Mouse (Mus musculus): ENCODE measurements around the gene Snf8.
A peak's percentile ranks its signal among the peaks of the same experiment; 100 is the strongest.

Snf8 gene

GRCm38 (mm10) chr11:96020622-96021021, 14.1 kb upstream of the Snf8 start:
- no peak for DNase-seq (ENCODE audit: low spot score in 2 of 2)

DNA sequence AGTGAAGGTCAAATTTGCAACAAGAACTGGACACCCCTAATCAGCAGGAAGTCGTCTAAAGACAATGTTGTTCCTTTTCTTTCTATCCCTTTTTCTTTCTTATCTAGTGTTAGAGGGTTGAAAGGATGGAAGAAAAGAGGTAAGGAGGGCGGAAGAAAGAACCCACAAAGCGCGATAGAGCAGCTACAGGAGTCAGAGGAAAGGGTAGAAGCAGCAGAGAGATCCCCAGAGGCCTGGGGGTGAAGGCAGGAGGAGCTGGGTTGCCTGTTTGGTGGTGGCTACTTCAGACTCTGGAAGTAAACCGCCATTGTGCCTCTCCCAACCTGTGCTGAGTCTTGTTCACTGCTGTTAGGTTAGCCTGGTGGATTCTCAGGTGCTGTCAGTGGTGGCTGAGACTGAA, 6.6 kb upstream of the Snf8 start:
- no peak for DNase-seq (ENCODE audit: low spot score in 2 of 2)

- no peak for DNase-seq (ENCODE audit: low spot score in 2 of 2)
These were observed 4.1 kb upstream of the Snf8 start for GRCm38 (mm10) chr11:96030571-96030970.

DNA sequence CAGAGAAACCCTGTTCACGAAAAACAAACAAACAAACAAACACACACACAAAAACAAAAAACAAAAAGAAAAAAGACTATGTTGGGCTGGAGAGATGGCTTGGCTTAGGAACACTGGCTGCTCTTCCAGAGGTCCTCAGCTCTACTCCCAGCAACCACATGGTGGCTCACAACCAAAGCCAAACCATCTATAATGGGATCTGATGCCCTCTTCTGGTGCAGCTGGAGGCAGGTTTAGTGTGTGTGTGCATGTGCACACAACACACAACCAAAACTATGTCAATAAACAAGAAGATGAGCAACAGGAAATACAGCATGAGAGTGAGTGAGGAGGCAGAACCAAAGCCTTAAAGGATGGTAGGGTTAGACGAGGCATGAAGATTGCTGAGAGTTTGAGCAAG, 3.0 kb upstream of the Snf8 start:
- no peak for DNase-seq (ENCODE audit: low spot score in 2 of 2)

DNA sequence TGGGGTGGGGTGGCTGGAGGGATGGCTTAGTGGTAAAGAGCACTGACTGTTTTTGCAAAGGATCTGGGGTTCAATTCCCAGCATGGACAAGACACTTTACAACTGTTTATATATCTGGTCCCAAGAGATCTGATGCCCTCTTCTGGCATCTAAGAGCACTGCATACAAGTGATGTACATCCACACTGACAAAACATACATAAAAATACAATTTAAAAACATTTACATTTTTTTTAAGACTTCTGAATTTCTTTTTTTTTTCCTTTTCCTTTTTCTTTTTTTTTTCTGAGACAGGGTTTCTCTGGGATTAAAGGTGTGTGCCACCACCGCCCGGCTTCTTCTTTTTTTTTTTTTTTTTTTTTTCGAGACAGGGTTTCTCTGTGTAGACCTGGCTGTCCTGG, 1.4 kb upstream of the Snf8 start:
- no peak for DNase-seq (ENCODE audit: low spot score in 2 of 2)

DNA sequence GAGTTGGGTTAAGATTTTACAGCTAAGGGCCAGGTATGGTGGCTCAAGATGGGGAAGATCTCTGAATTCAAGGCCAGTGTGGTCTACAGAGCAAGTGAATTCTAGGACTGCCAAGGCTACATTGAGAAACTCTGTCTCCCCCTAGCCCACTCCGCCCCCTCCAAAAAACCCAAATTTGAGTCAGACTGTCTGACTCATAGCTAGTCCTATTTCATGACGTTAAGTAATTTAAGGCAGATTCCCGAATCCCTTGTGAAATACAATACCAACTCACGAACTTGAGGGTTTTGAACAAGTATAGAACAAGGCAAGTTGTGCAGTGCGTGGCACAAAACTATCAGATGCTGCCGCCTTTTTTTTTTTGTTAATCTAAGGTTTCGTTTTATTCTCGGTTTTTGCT, 569 bp upstream of the Snf8 start:
- no peak for DNase-seq (ENCODE audit: low spot score in 2 of 2)

GRCm38 (mm10) chr11:96035133-96035532, 448 bp downstream of the Snf8 start:
- DNase-seq (ENCODE audit: low spot score in 2 of 2) = no peak

- DNase-seq (ENCODE audit: low spot score in 2 of 2) = no peak
These were observed 2.8 kb downstream of the Snf8 start for GRCm38 (mm10) chr11:96037499-96037898.

GRCm38 (mm10) chr11:96038560-96038959, 3.9 kb downstream of the Snf8 start:
- no peak for DNase-seq (ENCODE audit: low spot score in 2 of 2)

DNA sequence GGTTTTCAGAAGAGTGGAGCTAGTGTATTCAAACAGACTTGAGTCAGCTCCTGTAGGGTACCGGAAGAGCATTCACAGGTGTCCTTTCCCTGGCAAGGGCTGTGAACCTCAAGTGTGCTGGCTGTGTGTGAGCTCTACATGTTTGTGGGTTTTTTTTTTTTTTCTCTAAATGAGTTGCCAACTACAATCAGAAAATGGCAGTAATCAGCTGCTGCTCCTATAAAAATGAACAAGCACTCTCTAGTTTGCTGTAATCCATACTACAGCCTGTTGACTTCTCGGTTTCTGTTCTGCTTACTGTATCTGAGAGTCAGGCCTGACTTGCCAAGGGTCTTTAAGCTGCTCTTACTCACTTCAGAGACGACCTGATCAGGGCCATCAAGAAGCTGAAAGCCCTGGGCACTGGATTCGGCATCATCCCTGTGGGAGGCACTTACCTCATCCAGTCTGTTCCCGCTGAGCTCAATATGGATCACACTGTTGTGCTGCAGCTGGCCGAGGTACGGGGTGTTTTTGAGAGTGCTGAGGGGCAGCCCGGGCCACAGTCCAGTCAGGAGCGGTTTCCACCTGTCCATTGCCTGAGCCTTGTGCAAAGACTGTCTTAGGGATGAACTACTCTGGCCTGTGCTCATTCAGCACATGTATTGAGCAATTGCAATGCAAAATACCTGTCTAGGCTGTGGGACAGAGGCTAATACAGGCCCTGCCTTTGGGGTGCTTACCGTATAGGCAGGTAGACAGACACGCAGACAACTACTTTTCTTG, 10.3 kb downstream of the Snf8 start:
- DNase-seq (ENCODE audit: low spot score in 2 of 2) = no peak

DNA sequence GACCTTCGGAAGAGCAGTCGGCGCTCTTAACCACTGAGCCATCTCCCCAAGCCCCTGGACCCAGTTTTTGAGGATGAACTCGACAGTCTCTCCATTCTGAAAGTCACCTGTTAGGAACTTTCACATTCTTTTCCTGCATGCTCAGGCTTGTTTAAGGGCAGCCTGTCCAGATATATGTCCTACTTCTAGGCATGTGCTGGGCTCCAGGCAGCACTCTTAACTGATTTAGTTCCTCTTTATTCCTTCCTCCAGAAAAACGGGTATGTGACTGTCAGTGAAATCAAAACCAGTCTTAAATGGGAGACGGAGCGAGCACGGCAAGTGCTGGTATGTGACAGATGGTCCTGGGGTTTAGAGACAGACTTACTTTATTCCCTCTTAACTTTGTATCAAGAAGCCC, 11.3 kb downstream of the Snf8 start:
- DNase-seq (ENCODE audit: low spot score in 2 of 2) = no peak

- no peak for DNase-seq (ENCODE audit: low spot score in 2 of 2)
These were observed 12.1 kb downstream of the Snf8 start for GRCm38 (mm10) chr11:96046793-96047192.

GRCm38 (mm10) chr11:96047469-96048373, 13.0 kb downstream of the Snf8 start:
- DNase-seq (ENCODE audit: low spot score in 2 of 2) = no peak

DNA sequence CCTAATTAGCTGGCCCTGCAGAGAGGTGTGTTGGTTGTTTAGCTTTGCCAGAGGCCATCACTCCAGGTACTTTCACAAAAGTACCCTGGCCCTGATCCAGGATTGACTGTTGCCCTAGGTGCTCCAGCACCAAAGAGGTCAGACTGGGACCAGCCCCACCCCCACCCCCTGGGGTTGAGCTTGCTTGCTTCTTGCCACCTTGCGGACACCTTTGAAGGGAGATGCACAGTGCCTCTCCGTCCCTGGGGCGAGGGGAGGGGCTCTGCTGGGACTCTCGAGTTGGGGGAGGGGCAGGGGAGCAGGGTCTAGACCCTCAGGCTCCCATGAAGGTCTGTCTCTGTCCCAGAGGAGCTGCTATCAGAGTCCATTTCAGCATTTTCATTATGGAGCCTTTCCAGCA, 15.3 kb downstream of the Snf8 start:
- no peak for DNase-seq (ENCODE audit: low spot score in 2 of 2)

DNA sequence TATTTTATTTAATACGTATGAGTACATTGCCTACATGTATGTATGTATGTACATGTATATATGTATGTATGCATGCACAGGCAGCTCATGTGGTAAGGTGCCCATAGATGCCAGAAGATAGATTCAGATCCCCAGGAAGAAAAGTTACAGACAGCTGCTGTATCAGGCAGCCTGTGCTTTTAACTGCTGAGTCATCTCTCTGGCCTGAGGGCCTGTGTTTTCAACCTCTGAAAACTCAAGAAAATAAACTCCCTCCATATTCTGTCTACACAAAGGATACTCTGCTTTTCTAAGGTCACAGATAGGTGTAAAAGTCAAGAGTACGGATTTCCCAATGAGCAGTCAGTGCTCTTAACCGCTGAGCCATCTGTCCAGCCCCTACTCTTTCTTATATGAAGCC, 16.2 kb downstream of the Snf8 start:
- DNase-seq (ENCODE audit: low spot score in 2 of 2) = no peak

DNA sequence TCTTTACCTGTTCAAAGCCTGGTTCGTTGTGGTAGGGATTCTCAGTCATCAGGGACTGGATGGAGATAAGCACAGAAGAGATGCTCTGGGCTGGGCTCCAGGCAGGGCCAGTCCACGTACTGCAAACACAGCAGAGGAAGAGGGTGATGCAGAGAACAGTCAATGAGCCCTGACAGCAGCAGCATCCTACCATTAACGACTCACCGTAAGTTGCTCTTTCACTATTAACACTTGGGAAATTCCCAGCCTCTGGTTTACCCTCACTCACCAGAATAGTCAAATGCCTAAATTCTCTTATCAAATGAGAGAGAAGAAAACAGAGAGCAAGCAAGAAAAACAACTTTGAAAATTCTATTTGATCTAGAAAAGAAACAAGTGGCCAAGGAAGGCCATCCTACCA, 23.6 kb downstream of the Snf8 start:
- no peak for DNase-seq (ENCODE audit: low spot score in 2 of 2)

- no peak for DNase-seq (ENCODE audit: low spot score in 2 of 2)
These were observed 30.0 kb downstream of the Snf8 start for GRCm38 (mm10) chr11:96064521-96065214.

GRCm38 (mm10) chr11:96065215-96065911, 30.7 kb downstream of the Snf8 start, which contains the start of gene Ube2z:
Gene Ube2z (minus strand): TSS chr11:96065388.
- peak; percentile 96 to 97 for DNase-seq (ENCODE audit: low spot score in 2 of 2)

GRCm38 (mm10) chr11:96068231-96068630, 33.5 kb downstream of the Snf8 start:
- no peak for DNase-seq (ENCODE audit: low spot score in 2 of 2)

GRCm38 (mm10) chr11:96070353-96070752, 35.7 kb downstream of the Snf8 start:
- no peak for DNase-seq (ENCODE audit: low spot score in 2 of 2)

GRCm38 (mm10) chr11:96071013-96071412, 36.3 kb downstream of the Snf8 start:
- no peak for DNase-seq (ENCODE audit: low spot score in 2 of 2)

Measured in right cerebral cortex, adult 2 months (tissue).